Mouse (Mus musculus): Measurements from ENCODE around the gene Extl2. TPM values are rescaled to one million over a fixed set of nuclear protein-coding genes. Genes with fewer than 3 reads are reported as not detected.
A peak's percentile ranks its signal among the peaks of the same experiment; 100 is the strongest.

The Extl2 gene
- polyA plus RNA-seq, 1 experiment from 2014 or later, result 17.4 TPM

- H3K9me3 ChIP-seq (replicated peaks), result no peaks in the 10 kb centered on the region
- no peaks in the 10 kb centered on the region for H3K4me1 ChIP-seq
- H3K27ac ChIP-seq, result no peak overlapping the region
- H3K27me3 ChIP-seq (ENCODE audit: low read depth, poor library complexity, severe bottlenecking), result no peaks in the 10 kb centered on the region
- peaks cover 75% of the 10 kb centered on the region for H3K36me3 ChIP-seq
- WGBS, result 97% methylated on average over 8 of the region's 8 CpGs
- H3K4me3 ChIP-seq, result no peak overlapping the region
- DNase-seq (ENCODE audit: low spot score), result no peak
Observed at GRCm38 (mm10) chr3:115983217-115983616, 24.0 kb upstream of the Extl2 start.

GRCm38 (mm10) chr3:115984653-115985052, 22.6 kb upstream of the Extl2 start:
- no peaks in the 10 kb centered on the region for H3K9me3 ChIP-seq (replicated peaks)
- no peak overlapping the region for H3K4me3 ChIP-seq
- no peak for DNase-seq (ENCODE audit: low spot score)
- 95% methylated on average over 9 of the region's 9 CpGs for WGBS
- H3K27ac ChIP-seq, result no peak overlapping the region
- no peaks in the 10 kb centered on the region for H3K4me1 ChIP-seq
- no peaks in the 10 kb centered on the region for H3K27me3 ChIP-seq (ENCODE audit: low read depth, poor library complexity, severe bottlenecking)
- H3K36me3 ChIP-seq, result peaks cover 81% of the 10 kb centered on the region

- 93% methylated on average over 9 of the region's 9 CpGs for WGBS
- H3K36me3 ChIP-seq, result peaks cover 85% of the 10 kb centered on the region
- no peaks in the 10 kb centered on the region for H3K27me3 ChIP-seq (ENCODE audit: low read depth, poor library complexity, severe bottlenecking)
- H3K9me3 ChIP-seq (replicated peaks), result no peaks in the 10 kb centered on the region
- no peak overlapping the region for H3K4me3 ChIP-seq
- H3K27ac ChIP-seq, result no peak overlapping the region
- no peaks in the 10 kb centered on the region for H3K4me1 ChIP-seq
- DNase-seq (ENCODE audit: low spot score), result no peak
Observed at GRCm38 (mm10) chr3:115985183-115985892, 21.9 kb upstream of the Extl2 start.

- no peak for DNase-seq (ENCODE audit: low spot score)
- H3K9me3 ChIP-seq (replicated peaks), result no peaks in the 10 kb centered on the region
- no peaks in the 10 kb centered on the region for H3K27me3 ChIP-seq (ENCODE audit: low read depth, poor library complexity, severe bottlenecking)
- H3K27ac ChIP-seq, result no peak overlapping the region
- WGBS, result 93% methylated on average over 4 of the region's 4 CpGs
- peaks cover 36% of the 10 kb centered on the region for H3K36me3 ChIP-seq
- H3K4me1 ChIP-seq, result peaks cover 12% of the 10 kb centered on the region
- H3K4me3 ChIP-seq, result no peak overlapping the region
Observed at GRCm38 (mm10) chr3:115992103-115992502, 15.2 kb upstream of the Extl2 start.

- peaks cover 12% of the 10 kb centered on the region for H3K4me1 ChIP-seq
- no peak overlapping the region for H3K27ac ChIP-seq
- WGBS, result 73% methylated on average over 4 of the region's 4 CpGs
- H3K4me3 ChIP-seq, result no peak overlapping the region
- peaks cover 36% of the 10 kb centered on the region for H3K36me3 ChIP-seq
- H3K27me3 ChIP-seq (ENCODE audit: low read depth, poor library complexity, severe bottlenecking), result no peaks in the 10 kb centered on the region
- no peak for DNase-seq (ENCODE audit: low spot score)
- H3K9me3 ChIP-seq (replicated peaks), result no peaks in the 10 kb centered on the region
Observed at GRCm38 (mm10) chr3:115992588-115992987, 14.7 kb upstream of the Extl2 start.

GRCm38 (mm10) chr3:115993025-115993424, 14.2 kb upstream of the Extl2 start:
- Histone ChIP-seq H3K4me1 (peaks cover 12% of the 10 kb centered on the region), H3K36me3 (peaks cover 37% of the 10 kb centered on the region), H3K4me3 (no peak overlapping the region), H3K27me3 (ENCODE audit: low read depth, poor library complexity, severe bottlenecking) (no peaks in the 10 kb centered on the region), H3K27ac (peak overlapping the region; percentile 61), H3K9me3 (replicated peaks) (no peaks in the 10 kb centered on the region)
- DNase-seq (ENCODE audit: low spot score), result no peak
- WGBS, result 68% methylated on average over 10 of the region's 10 CpGs

- peaks cover 10% of the 10 kb centered on the region for H3K4me1 ChIP-seq
- H3K27me3 ChIP-seq (ENCODE audit: low read depth, poor library complexity, severe bottlenecking), result no peaks in the 10 kb centered on the region
- no peak overlapping the region for H3K27ac ChIP-seq
- H3K4me3 ChIP-seq, result no peak overlapping the region
- no peaks in the 10 kb centered on the region for H3K9me3 ChIP-seq (replicated peaks)
- no peak for DNase-seq (ENCODE audit: low spot score)
- peaks cover 49% of the 10 kb centered on the region for H3K36me3 ChIP-seq
- 90% methylated on average over 5 of the region's 5 CpGs for whole genome bisulfite sequencing
Observed at GRCm38 (mm10) chr3:115996929-115997328, 10.3 kb upstream of the Extl2 start.

GRCm38 (mm10) chr3:116006284-116006977, 831 bp upstream of the Extl2 start:
- Histone ChIP-seq H3K4me3 (peak overlapping the region; percentile 95), H3K9me3 (replicated peaks) (no peaks in the 10 kb centered on the region), H3K36me3 (peaks cover 37% of the 10 kb centered on the region), H3K27ac (peak overlapping the region; percentile 91), H3K27me3 (ENCODE audit: low read depth, poor library complexity, severe bottlenecking) (no peaks in the 10 kb centered on the region), H3K4me1 (peaks cover 25% of the 10 kb centered on the region)
- 8% methylated on average over 12 of the region's 12 CpGs for WGBS
- DNase-seq (ENCODE audit: low spot score), result no peak

GRCm38 (mm10) chr3:116007941-116008440, 729 bp downstream of the Extl2 start:
- no peaks in the 10 kb centered on the region for H3K9me3 ChIP-seq (replicated peaks)
- H3K4me3 ChIP-seq, result peak overlapping the region; percentile 95
- no peaks in the 10 kb centered on the region for H3K27me3 ChIP-seq (ENCODE audit: low read depth, poor library complexity, severe bottlenecking)
- WGBS, result 0% methylated on average over 12 of the region's 12 CpGs
- peaks cover 25% of the 10 kb centered on the region for H3K4me1 ChIP-seq
- peak; percentile 78 for DNase-seq (ENCODE audit: low spot score)
- H3K36me3 ChIP-seq, result peaks cover 24% of the 10 kb centered on the region
- peak overlapping the region; percentile 91 for H3K27ac ChIP-seq

- Histone ChIP-seq H3K27me3 (ENCODE audit: low read depth, poor library complexity, severe bottlenecking) (no peaks in the 10 kb centered on the region), H3K4me1 (peaks cover 25% of the 10 kb centered on the region), H3K27ac (no peak overlapping the region), H3K4me3 (no peak overlapping the region), H3K9me3 (replicated peaks) (no peaks in the 10 kb centered on the region), H3K36me3 (peaks cover 8% of the 10 kb centered on the region)
- WGBS, result 92% methylated on average over 17 of the region's 17 CpGs
- no peak for DNase-seq (ENCODE audit: low spot score)
Observed at GRCm38 (mm10) chr3:116009622-116010344, 2.5 kb downstream of the Extl2 start.

- no peak for DNase-seq (ENCODE audit: low spot score)
- no peaks in the 10 kb centered on the region for H3K4me1 ChIP-seq
- no peak overlapping the region for H3K4me3 ChIP-seq
- no peaks in the 10 kb centered on the region for H3K27me3 ChIP-seq (ENCODE audit: low read depth, poor library complexity, severe bottlenecking)
- H3K9me3 ChIP-seq (replicated peaks), result no peaks in the 10 kb centered on the region
- H3K36me3 ChIP-seq, result no peaks in the 10 kb centered on the region
- no peak overlapping the region for H3K27ac ChIP-seq
- 91% methylated on average over 6 of the region's 6 CpGs for WGBS
Observed at GRCm38 (mm10) chr3:116014901-116015300, 7.6 kb downstream of the Extl2 start.

- Histone ChIP-seq H3K4me1 (no peaks in the 10 kb centered on the region), H3K9me3 (replicated peaks) (no peaks in the 10 kb centered on the region), H3K36me3 (no peaks in the 10 kb centered on the region), H3K27ac (no peak overlapping the region), H3K4me3 (no peak overlapping the region), H3K27me3 (ENCODE audit: low read depth, poor library complexity, severe bottlenecking) (no peaks in the 10 kb centered on the region)
- DNase-seq (ENCODE audit: low spot score), result no peak
- 94% methylated on average over 13 of the region's 13 CpGs for WGBS
Observed at GRCm38 (mm10) chr3:116016116-116016515, 8.9 kb downstream of the Extl2 start.

GRCm38 (mm10) chr3:116018606-116019005, 11.3 kb downstream of the Extl2 start:
- 80% methylated on average over 4 of the region's 4 CpGs for whole genome bisulfite sequencing

More at GRCm38 (mm10) chr3:116018606-116019005, 11.3 kb downstream of the Extl2 start:
- no peak for DNase-seq (ENCODE audit: low spot score)
- no peak overlapping the region for H3K4me3 ChIP-seq
- no peaks in the 10 kb centered on the region for H3K9me3 ChIP-seq (replicated peaks)
- H3K36me3 ChIP-seq, result no peaks in the 10 kb centered on the region
- H3K27ac ChIP-seq, result no peak overlapping the region
- H3K4me1 ChIP-seq, result no peaks in the 10 kb centered on the region
- H3K27me3 ChIP-seq (ENCODE audit: low read depth, poor library complexity, severe bottlenecking), result no peaks in the 10 kb centered on the region

Measured in limb, embryonic 10.5 days (tissue).